Mouse (Mus musculus): ENCODE measurements around the gene Tmprss4.

- TF ChIP-seq CTCF (IDR thresholded peaks at IDR 0.05; ENCODE audit: borderline replicate concordance, extremely low read depth, insufficient read depth, insufficient read length) = no peak
- no peak for TF ChIP-seq POLR2A (IDR thresholded peaks at IDR 0.05; ENCODE audit: borderline replicate concordance, extremely low read depth, insufficient read depth, insufficient read length, poor library complexity, severe bottlenecking)
Measured at GRCm38 (mm10) chr9:45215526-45216179, 11.8 kb upstream of the Tmprss4 start.
